Mouse (Mus musculus) retina, postnatal 1 day (tissue): Measurements from ENCODE around the gene Pick1.

Experiments used
- DNase-seq: peaks from one replicate; pipeline ENCODE4 v3.0.0-alpha.2; 2012

The Pick1 gene

GRCm38 (mm10) chr15:79235268-79235667 lies 6.3 kb downstream of the Pick1 start:
- no peak for DNase-seq

- DNase-seq, result no peak
These were observed 9.1 kb downstream of the Pick1 start for GRCm38 (mm10) chr15:79238036-79238435.

- DNase-seq, result no peak
These were observed 13.7 kb downstream of the Pick1 start for GRCm38 (mm10) chr15:79242574-79243233.

GRCm38 (mm10) chr15:79243234-79244042 lies 14.5 kb downstream of the Pick1 start:
- DNase-seq, result peak; percentile 97

- no peak for DNase-seq
These were observed 15.3 kb downstream of the Pick1 start for GRCm38 (mm10) chr15:79244071-79244893.

GRCm38 (mm10) chr15:79245321-79245720 lies 16.3 kb downstream of the Pick1 start:
- DNase-seq, result no peak

GRCm38 (mm10) chr15:79250236-79250635 lies 21.3 kb downstream of the Pick1 start:
- DNase-seq, result no peak

GRCm38 (mm10) chr15:79251168-79251567 lies 22.2 kb downstream of the Pick1 start:
- no peak for DNase-seq

- peak; percentile 50 for DNase-seq
These were observed 23.0 kb downstream of the Pick1 start for GRCm38 (mm10) chr15:79251781-79252491.

- no peak for DNase-seq
These were observed 23.6 kb downstream of the Pick1 start for GRCm38 (mm10) chr15:79252580-79252979.

- peak; percentile 31 for DNase-seq
These were observed 25.7 kb downstream of the Pick1 start, which contains the start of gene Slc16a8 for GRCm38 (mm10) chr15:79254661-79255060. Gene Slc16a8 (minus strand): TSS chr15:79254761.

- DNase-seq, result no peak
These were observed 29.5 kb downstream of the Pick1 start for GRCm38 (mm10) chr15:79258521-79258920.

GRCm38 (mm10) chr15:79261095-79261725 lies 32.2 kb downstream of the Pick1 start:
- DNase-seq, result peak; percentile 76

- no peak for DNase-seq
These were observed 32.8 kb downstream of the Pick1 start for GRCm38 (mm10) chr15:79261757-79262156.

GRCm38 (mm10) chr15:79262375-79262774 lies 33.4 kb downstream of the Pick1 start:
- DNase-seq, result peak; percentile 76

- no peak for DNase-seq
These were observed 33.9 kb downstream of the Pick1 start for GRCm38 (mm10) chr15:79262786-79263309.

- DNase-seq, result no peak
These were observed 34.8 kb downstream of the Pick1 start for GRCm38 (mm10) chr15:79263726-79264125.

GRCm38 (mm10) chr15:79265384-79265783 lies 36.4 kb downstream of the Pick1 start:
- no peak for DNase-seq

- DNase-seq, result no peak
These were observed 39.5 kb downstream of the Pick1 start for GRCm38 (mm10) chr15:79268521-79268920.

GRCm38 (mm10) chr15:79270317-79271123 lies 41.5 kb downstream of the Pick1 start:
- peak; percentile 84 for DNase-seq
